Mouse (Mus musculus): Measurements from ENCODE around the gene Cdkn2d.

Gene Cdkn2d

GRCm38 (mm10) chr9:21243826-21244427 is 47.3 kb downstream of the Cdkn2d start:
- DNase-seq, result no peak

DNA sequence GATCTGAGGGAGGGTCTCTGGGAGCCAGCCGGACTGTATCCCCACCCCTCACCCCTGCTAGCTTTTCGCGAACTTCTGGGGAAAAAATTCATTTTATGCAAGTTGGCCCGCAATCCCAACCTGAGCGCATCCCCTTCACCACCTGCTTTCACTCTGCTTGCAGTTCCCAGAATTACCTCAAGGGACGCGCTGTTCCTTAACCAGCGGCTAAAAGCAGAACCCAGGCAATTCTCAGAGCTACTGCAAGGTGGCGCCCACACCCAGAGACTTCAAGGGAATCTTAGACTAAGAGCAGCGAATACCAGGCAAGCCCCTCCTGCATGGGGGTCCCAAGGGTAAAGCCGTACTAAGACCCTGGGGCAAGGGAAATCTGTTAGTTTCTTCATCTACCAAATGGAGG is 49.9 kb downstream of the Cdkn2d start:
- DNase-seq, result peak; percentile 95

GRCm38 (mm10) chr9:21239465-21239848 is 51.8 kb downstream of the Cdkn2d start:
- no peak for DNase-seq

- DNase-seq, result peak; percentile 93
These were observed 52.3 kb downstream of the Cdkn2d start, which contains the start of gene Keap1 for GRCm38 (mm10) chr9:21238733-21239464. Keap1 (minus strand) TSS chr9:21239361.

Data from retina, postnatal 1 day (tissue).